Mouse (Mus musculus): ENCODE results near the gene Usp34. TPM values are rescaled to one million over a fixed set of nuclear protein-coding genes. Genes with fewer than 3 reads are reported as not detected.
"Not testable (repeated sequence)": the region's sequence is repeated elsewhere in the genome, so short reads cannot be mapped to it uniquely, and the experiment has no call there.

Gene Usp34
- polyA plus RNA-seq, 1 experiment from 2014 or later, result 49.4 TPM

- ATAC-seq (no peak), DNase-seq (ENCODE audit: low read depth, low spot score) (no peak)
- TF ChIP-seq CTCF (IDR thresholded peaks at IDR 0.05), result no peak
- H3K27me3 ChIP-seq, result no peaks in the 10 kb centered on the region
- CTCF ChIA-PET, result no interaction called here
- in situ Hi-C loops (cut with MboI; ENCODE audit: low pct_unique_long_range_greater_than_20kb), result no loop called here
- POLR2A ChIA-PET, result no interaction called here
Observed at GRCm38 (mm10) chr11:23297379-23297778, 9.3 kb upstream of the Usp34 start.

GRCm38 (mm10) chr11:23298301-23298700, 8.4 kb upstream of the Usp34 start:
- no peak for TF ChIP-seq CTCF (IDR thresholded peaks at IDR 0.05)
- ATAC-seq, result no peak
- POLR2A ChIA-PET, result no interaction called here

GRCm38 (mm10) chr11:23299910-23300309, 6.8 kb upstream of the Usp34 start:
- no peak for TF ChIP-seq CTCF (IDR thresholded peaks at IDR 0.05)
- in situ Hi-C loops (cut with MboI; ENCODE audit: low pct_unique_long_range_greater_than_20kb), result no loop called here
- no peak for DNase-seq (ENCODE audit: low read depth, low spot score)
- H3K27me3 ChIP-seq, result no peaks in the 10 kb centered on the region
- ChIA-PET CTCF (no interaction called here), POLR2A (no interaction called here)
- ATAC-seq, result no peak

More at GRCm38 (mm10) chr11:23298301-23298700, 8.4 kb upstream of the Usp34 start:
- DNase-seq (ENCODE audit: low read depth, low spot score), result no peak
- in situ Hi-C loops (cut with MboI; ENCODE audit: low pct_unique_long_range_greater_than_20kb), result no loop called here
- CTCF ChIA-PET, result no interaction called here
- H3K27me3 ChIP-seq, result no peaks in the 10 kb centered on the region

GRCm38 (mm10) chr11:23303126-23303525, 3.6 kb upstream of the Usp34 start:
- ATAC-seq (no peak), DNase-seq (ENCODE audit: low read depth, low spot score) (no peak)
- ChIA-PET CTCF (interaction anchor here (1.0 to 1.8 kb wide), 3 partner anchors 10 to 32 kb away, joined by 3 to 8 read pairs (median 4); no protein-coding TSS in a partner anchor), POLR2A (no interaction called here)
- TF ChIP-seq CTCF (IDR thresholded peaks at IDR 0.05), result no peak
- in situ Hi-C loops (cut with MboI; ENCODE audit: low pct_unique_long_range_greater_than_20kb), result no loop called here
- H3K27me3 ChIP-seq, result no peaks in the 10 kb centered on the region

GRCm38 (mm10) chr11:23305101-23305672, 1.5 kb upstream of the Usp34 start:
- in situ Hi-C loops (cut with MboI; ENCODE audit: low pct_unique_long_range_greater_than_20kb); H3K27me3 ChIP-seq; POLR2A ChIA-PET; ATAC-seq; DNase-seq (ENCODE audit: low read depth, low spot score): not testable (repeated sequence)
- CTCF ChIA-PET, result interaction anchor here (2.0 kb wide), 1 partner anchor 10 kb away, joined by 7 read pairs; no protein-coding TSS in a partner anchor

- TF ChIP-seq CTCF (IDR thresholded peaks at IDR 0.05), result no peak
- peak; percentile 49 for DNase-seq (ENCODE audit: low read depth, low spot score)
- POLR2A ChIA-PET, result no interaction called here
- H3K27me3 ChIP-seq, result no peaks in the 10 kb centered on the region
- in situ Hi-C loops (cut with MboI; ENCODE audit: low pct_unique_long_range_greater_than_20kb), result no loop called here
- CTCF ChIA-PET, result interaction anchor here (2.0 kb wide), 1 partner anchor 10 kb away, joined by 7 read pairs; no protein-coding TSS in a partner anchor
- ATAC-seq, result peak; percentile 97
Observed at GRCm38 (mm10) chr11:23305673-23306608, 754 bp upstream of the Usp34 start.

- ChIA-PET CTCF (interaction anchor here (1.4 kb wide), 1 partner anchor 46 kb away, joined by 3 read pairs; no protein-coding TSS in a partner anchor), POLR2A (no interaction called here)
- in situ Hi-C loops (cut with MboI; ENCODE audit: low pct_unique_long_range_greater_than_20kb), result no loop called here
- no peaks in the 10 kb centered on the region for H3K27me3 ChIP-seq
- DNase-seq (ENCODE audit: low read depth, low spot score) (no peak), ATAC-seq (no peak)
- TF ChIP-seq CTCF (IDR thresholded peaks at IDR 0.05), result no peak
Observed at GRCm38 (mm10) chr11:23307566-23307920, 848 bp downstream of the Usp34 start.

- in situ Hi-C loops (cut with MboI; ENCODE audit: low pct_unique_long_range_greater_than_20kb), result no loop called here
- DNase-seq (ENCODE audit: low read depth, low spot score), result no peak
- H3K27me3 ChIP-seq, result no peaks in the 10 kb centered on the region
- no peak for ATAC-seq
- no peak for TF ChIP-seq CTCF (IDR thresholded peaks at IDR 0.05)
- POLR2A ChIA-PET, result no interaction called here
- CTCF ChIA-PET, result no interaction called here
Observed at GRCm38 (mm10) chr11:23313496-23313895, 6.8 kb downstream of the Usp34 start.

- ChIA-PET POLR2A (no interaction called here), CTCF (interaction anchor here (1.9 kb wide), 1 partner anchor 10 kb away, joined by 4 read pairs; no protein-coding TSS in a partner anchor)
- no peak for TF ChIP-seq CTCF (IDR thresholded peaks at IDR 0.05)
- H3K27me3 ChIP-seq, result no peaks in the 10 kb centered on the region
- DNase-seq (ENCODE audit: low read depth, low spot score) (no peak), ATAC-seq (no peak)
- in situ Hi-C loops (cut with MboI; ENCODE audit: low pct_unique_long_range_greater_than_20kb), result no loop called here
Observed at GRCm38 (mm10) chr11:23329413-23329812, 22.7 kb downstream of the Usp34 start.

- POLR2A ChIA-PET, result no interaction called here
- no peaks in the 10 kb centered on the region for H3K27me3 ChIP-seq
- DNase-seq (ENCODE audit: low read depth, low spot score) (no peak), ATAC-seq (no peak)
- TF ChIP-seq CTCF (IDR thresholded peaks at IDR 0.05), result no peak
- CTCF ChIA-PET, result no interaction called here
- in situ Hi-C loops (cut with MboI; ENCODE audit: low pct_unique_long_range_greater_than_20kb), result no loop called here
Observed at GRCm38 (mm10) chr11:23332136-23332535, 25.4 kb downstream of the Usp34 start.

GRCm38 (mm10) chr11:23335160-23335559, 28.5 kb downstream of the Usp34 start:
- ATAC-seq (no peak), DNase-seq (ENCODE audit: low read depth, low spot score) (no peak)
- in situ Hi-C loops (cut with MboI; ENCODE audit: low pct_unique_long_range_greater_than_20kb), result no loop called here
- no peak for TF ChIP-seq CTCF (IDR thresholded peaks at IDR 0.05)
- H3K27me3 ChIP-seq, result no peaks in the 10 kb centered on the region
- ChIA-PET POLR2A (interaction anchor here (1.1 kb wide), 1 partner anchor 14 kb away, joined by 3 read pairs; no protein-coding TSS in a partner anchor), CTCF (no interaction called here)
